Mouse (Mus musculus) embryonic facial prominence, embryonic 11.5 days (tissue): Measurements from ENCODE around the gene Clk2. TPM values are rescaled to one million over a fixed set of nuclear protein-coding genes. Genes with fewer than 3 reads are reported as not detected.
A peak's percentile ranks its signal among the peaks of the same experiment; 100 is the strongest.
"Not testable (repeated sequence)": the region's sequence is repeated elsewhere in the genome, so short reads cannot be mapped to it uniquely, and the experiment has no call there.

Source experiments
- ATAC-seq: fragments of 200-750 bp; cut with Nextera tagmentation; replicated peaks from 2 replicates; pipeline ENCODE4 v1.8.0; 2017; ENCODE audit warnings: low read depth; ENCODE audit not compliant: insufficient number of reproducible peaks, low FRiP score, low TSS enrichment
- DNase-seq: peaks from one replicate; pipeline ENCODE4 v3.0.0-alpha.2; 2015; ENCODE audit warnings: low spot score
- H3K27ac ChIP-seq: fragments of 300-500 bp; sonication (generic); replicated peaks from 2 replicates; pipeline ENCODE4 v1.5.1; 2014; ENCODE audit warnings: mild to moderate bottlenecking, low read depth, low read length, control low read depth
- H3K27me3 ChIP-seq: fragments of 300-500 bp; sonication (generic); 2 replicates; pipeline ENCODE4 v1.6.1; 2014; ENCODE audit warnings: mild to moderate bottlenecking, low read length, moderate library complexity, mixed read lengths; ENCODE audit not compliant: control insufficient read depth, insufficient read depth
- H3K36me3 ChIP-seq: fragments of 300-500 bp; sonication (generic); replicated peaks from 2 replicates; pipeline ENCODE4 v1.6.1; 2014; ENCODE audit warnings: low read depth, mild to moderate bottlenecking, low read length, moderate library complexity, mixed read lengths; ENCODE audit not compliant: control insufficient read depth, insufficient read depth
- H3K4me1 ChIP-seq: fragments of 300-500 bp; sonication (generic); 2 replicates; pipeline ENCODE4 v1.6.1; 2014; ENCODE audit warnings: low read length, mixed read lengths; ENCODE audit not compliant: control insufficient read depth, insufficient read depth
- H3K4me2 ChIP-seq: fragments of 300-500 bp; sonication (generic); 2 replicates; pipeline ENCODE4 v1.6.1; 2014; ENCODE audit warnings: low read depth, mild to moderate bottlenecking, control low read depth, low read length, moderate library complexity
- H3K4me3 ChIP-seq: fragments of 300-500 bp; sonication (generic); 2 replicates; pipeline ENCODE4 v1.5.1; 2014; ENCODE audit warnings: low read depth, low read length, control low read depth
- H3K9ac ChIP-seq: fragments of 300-500 bp; sonication (generic); replicated peaks from 2 replicates; pipeline ENCODE4 v1.6.1; 2014; ENCODE audit warnings: mild to moderate bottlenecking, control low read depth, low read length
- H3K9me3 ChIP-seq: fragments of 300-500 bp; sonication (generic); replicated peaks from 2 replicates; pipeline ENCODE4 v1.6.1; 2016; ENCODE audit warnings: mild to moderate bottlenecking, low read length, inconsistent platforms, mixed read lengths; ENCODE audit not compliant: control insufficient read depth
- WGBS: fragments of 180-500 bp; shearing (Covaris S2); extraction: QIAGEN DNeasy Blood & Tissue Kit; methylation state at CpG from one replicate; pipeline ENCODE4 v1.1.7; 2014; 5-methylcytosine and 5-hydroxymethylcytosine counted together
- polyA plus RNA-seq: library from polyadenylated mRNA; unstranded; fragments of >200 nt; fragmentation: Nextera tagmentation; extraction: Ambion mirVana; gene quantifications from 2 replicates; pipeline ENCODE4 v1.2.1, GENCODE M21; 2014

Gene Clk2
- polyA plus RNA-seq, 1 experiment from 2014 or later = 28.2 TPM

DNA sequence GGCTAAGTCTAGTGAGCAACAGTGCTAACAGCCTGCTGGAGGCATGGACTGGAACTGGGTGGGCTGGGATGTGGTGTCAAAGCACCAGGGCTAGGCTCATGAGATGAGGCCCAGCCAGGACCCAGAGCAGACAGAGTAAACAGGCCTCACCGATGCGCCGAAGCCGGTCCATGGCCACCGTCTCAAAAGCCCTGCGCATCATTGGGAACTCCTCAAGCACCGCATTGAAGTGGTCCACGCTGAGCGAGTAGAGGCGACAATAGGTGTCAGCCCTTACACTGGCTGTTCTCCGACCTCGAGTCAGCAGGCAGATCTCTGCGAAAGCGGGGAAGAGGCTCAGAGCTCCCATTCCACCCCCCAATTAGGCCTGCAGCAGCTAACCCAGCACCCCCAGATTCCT, 16.0 kb upstream of the Clk2 start:
- Histone ChIP-seq H3K4me1 (peaks cover 4% of the 10 kb centered on the region), H3K4me3 (no peak overlapping the region), H3K27me3 (peaks cover 10% of the 10 kb centered on the region), H3K4me2 (no peak overlapping the region), H3K27ac (no peak overlapping the region), H3K9me3 (no peaks in the 10 kb centered on the region), H3K36me3 (no peaks in the 10 kb centered on the region), H3K9ac (no peak overlapping the region)
- no peak for ATAC-seq
- no peak for DNase-seq
- WGBS = 71% methylated on average over 14 of the region's 14 CpGs

- Histone ChIP-seq H3K27me3 (peaks cover 8% of the 10 kb centered on the region), H3K4me3 (no peak overlapping the region), H3K4me2 (no peak overlapping the region), H3K4me1 (peaks cover 4% of the 10 kb centered on the region), H3K9ac (no peak overlapping the region), H3K9me3 (no peaks in the 10 kb centered on the region), H3K27ac (no peak overlapping the region), H3K36me3 (no peaks in the 10 kb centered on the region)
- DNase-seq = no peak
- no peak for ATAC-seq
- WGBS = 62% methylated on average over 17 of the region's 17 CpGs
These were observed 12.3 kb upstream of the Clk2 start for GRCm38 (mm10) chr3:89152084-89152835.

- no peaks in the 10 kb centered on the region for H3K9me3 ChIP-seq
- no peaks in the 10 kb centered on the region for H3K4me1 ChIP-seq
- H3K4me3 ChIP-seq = no peak overlapping the region
- no peaks in the 10 kb centered on the region for H3K27me3 ChIP-seq
- DNase-seq (no peak), ATAC-seq (no peak)
- WGBS = 81% methylated on average over 8 of the region's 8 CpGs
- H3K4me2 ChIP-seq = no peak overlapping the region
- H3K36me3 ChIP-seq = no peaks in the 10 kb centered on the region
- no peak overlapping the region for H3K27ac ChIP-seq
- H3K9ac ChIP-seq = no peak overlapping the region
These were observed 7.6 kb upstream of the Clk2 start for GRCm38 (mm10) chr3:89156951-89157350.

DNA sequence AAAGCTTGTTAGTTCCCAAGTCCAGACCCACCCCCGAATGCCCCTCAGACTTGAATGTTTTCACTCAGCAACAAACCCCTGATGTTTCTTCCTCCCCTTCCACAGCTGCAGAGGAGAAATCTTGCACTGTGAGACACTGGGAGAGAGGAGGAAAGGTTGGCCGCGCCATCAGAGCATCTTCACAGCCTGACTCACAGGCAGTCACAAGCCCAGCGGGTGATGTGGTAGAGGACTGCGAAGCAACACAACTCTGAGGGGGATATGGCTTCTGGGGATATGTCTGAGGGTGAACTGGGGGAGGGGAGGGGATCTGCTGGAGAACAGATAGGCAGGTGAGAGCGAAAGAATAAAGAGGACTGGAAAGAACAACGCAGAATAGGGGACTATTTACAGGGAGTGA, 5.9 kb upstream of the Clk2 start:
- Histone ChIP-seq H3K9ac (no peak overlapping the region), H3K27ac (no peak overlapping the region), H3K4me3 (no peak overlapping the region), H3K9me3 (no peaks in the 10 kb centered on the region), H3K36me3 (no peaks in the 10 kb centered on the region), H3K27me3 (no peaks in the 10 kb centered on the region), H3K4me2 (no peak overlapping the region), H3K4me1 (no peaks in the 10 kb centered on the region)
- WGBS = 19% methylated on average over 7 of the region's 7 CpGs
- no peak for ATAC-seq
- no peak for DNase-seq

- H3K4me2 ChIP-seq = peak overlapping the region; percentile 94
- H3K27ac ChIP-seq = no peak overlapping the region
- peak; percentile 79 for DNase-seq
- 0 out of 2 replicates have a peak, but pooled peaks have one; percentile 16 for ATAC-seq
- H3K36me3 ChIP-seq = no peaks in the 10 kb centered on the region
- no peaks in the 10 kb centered on the region for H3K27me3 ChIP-seq
- H3K9ac ChIP-seq = no peak overlapping the region
- no peaks in the 10 kb centered on the region for H3K9me3 ChIP-seq
- 2% methylated on average over 13 of the region's 13 CpGs for WGBS
- H3K4me1 ChIP-seq = no peaks in the 10 kb centered on the region
- H3K4me3 ChIP-seq = peak overlapping the region; percentile 50
These were observed 5.4 kb upstream of the Clk2 start for GRCm38 (mm10) chr3:89159211-89159610.

GRCm38 (mm10) chr3:89159616-89160344, 4.8 kb upstream of the Clk2 start, which contains the start of gene Hcn3:
Gene Hcn3 (minus strand): TSS chr3:89160196.
- Histone ChIP-seq H3K27ac (no peak within 1 kb of the TSS), H3K36me3 (no peaks in the 10 kb centered on the region), H3K4me2 (peak within 1 kb of the TSS; percentile 94), H3K9me3 (no peaks in the 10 kb centered on the region), H3K9ac (peak within 1 kb of the TSS; percentile 55), H3K4me1 (no peaks in the 10 kb centered on the region), H3K4me3 (peak within 1 kb of the TSS; percentile 50), H3K27me3 (no peaks in the 10 kb centered on the region; the same call in 1 of the 2 replicates)
- ATAC-seq = peak; percentile 77
- WGBS = under 1% methylated on average over 44 of the region's 66 CpGs
- DNase-seq = peak; percentile 83

- not testable (repeated sequence) for ATAC-seq, DNase-seq, H3K9me3 ChIP-seq, H3K4me1 ChIP-seq, H3K4me2 ChIP-seq, H3K27me3 ChIP-seq, H3K4me3 ChIP-seq, H3K36me3 ChIP-seq, H3K27ac ChIP-seq, H3K9ac ChIP-seq
These were observed 3.4 kb upstream of the Clk2 start for GRCm38 (mm10) chr3:89161207-89161606.

GRCm38 (mm10) chr3:89161786-89162185, 2.8 kb upstream of the Clk2 start:
- no peak overlapping the region for H3K4me2 ChIP-seq
- H3K4me3 ChIP-seq = no peak overlapping the region
- no peaks in the 10 kb centered on the region; the same call in 1 of the 2 replicates for H3K27me3 ChIP-seq
- ATAC-seq = no peak
- no peaks in the 10 kb centered on the region for H3K9me3 ChIP-seq
- no peak overlapping the region for H3K9ac ChIP-seq
- peaks cover 2% of the 10 kb centered on the region; the same call in 1 of the 2 replicates for H3K4me1 ChIP-seq
- no peak overlapping the region for H3K27ac ChIP-seq
- WGBS = 80% methylated on average over 4 of the region's 4 CpGs
- no peaks in the 10 kb centered on the region for H3K36me3 ChIP-seq
- no peak for DNase-seq
